In the genomic region with DNA sequence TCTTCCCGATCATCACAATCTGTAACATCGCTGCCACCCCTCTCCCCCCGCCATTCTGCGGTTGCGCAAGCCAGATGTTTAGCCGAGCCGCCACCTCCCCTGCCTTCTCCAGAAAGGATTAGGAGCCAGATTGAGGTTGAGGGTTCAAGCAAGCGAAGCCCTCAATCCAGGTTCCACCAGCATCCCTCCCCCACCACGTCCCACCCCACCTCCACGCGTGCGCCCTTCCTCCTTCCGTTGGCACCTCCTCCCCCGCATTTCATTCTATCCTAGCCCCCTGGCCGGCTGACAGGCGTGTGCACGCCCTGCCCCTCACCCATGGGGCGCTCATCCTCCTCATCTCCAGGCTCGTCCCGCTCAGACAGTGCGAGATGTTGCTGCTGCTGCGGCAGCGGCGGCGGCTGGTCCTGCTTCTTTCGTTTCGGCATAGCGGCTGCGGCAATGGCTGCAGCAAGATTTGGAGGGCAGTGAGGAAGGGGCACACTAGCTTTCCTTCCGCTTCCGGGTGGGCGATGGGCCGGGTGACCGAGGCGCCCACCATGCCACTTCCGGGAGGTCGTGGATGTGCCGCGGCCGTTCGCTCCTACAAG, we compare ENCODE assay signal across 8 mouse cellular contexts. TPM values are rescaled to one million over a fixed set of nuclear protein-coding genes. Genes with fewer than 3 reads are reported as not detected.
DNase-seq lines count a peak whose midpoint lies in the region; ATAC-seq and TF ChIP-seq lines count a peak whose summit lies in the region.

No protein-coding gene starts in this region.

- peak overlapping the region; percentile 97 for H3K27ac ChIP-seq in forebrain, postnatal 0 days (ENCODE audit: low read depth, low read length)
- H3K27ac ChIP-seq in layer of hippocampus, adult 2 months, result peak overlapping the region; percentile 96
- peak overlapping the region; percentile 97 for H3K27ac ChIP-seq in stomach, embryonic 14.5 days (ENCODE audit: low read length)

- peak overlapping the region; percentile 86 for H3K4me2 ChIP-seq in forebrain, postnatal 0 days (ENCODE audit: low read depth)
- peak overlapping the region; percentile 64 for H3K4me2 ChIP-seq in stomach, embryonic 14.5 days (replicated peaks; ENCODE audit: low read depth, low read length)

- TF ChIP-seq CTCF in forebrain, postnatal 0 days (IDR thresholded peaks at IDR 0.05; ENCODE audit: low read depth), result no peak; the same call in 1 of the 2 replicates
- TF ChIP-seq CTCF in layer of hippocampus, adult 2 months (conservative IDR thresholded peaks at IDR 0.05), result no peak

- no peaks in the 10 kb centered on the region for H3K4me1 ChIP-seq in forebrain, postnatal 0 days (ENCODE audit: insufficient read depth)
- peaks cover 11% of the 10 kb centered on the region for H3K4me1 ChIP-seq in stomach, embryonic 14.5 days (ENCODE audit: control insufficient read depth, insufficient read depth, low read length)

- H3K27me3 ChIP-seq in forebrain, postnatal 0 days (ENCODE audit: insufficient read depth, low read length), result no peaks in the 10 kb centered on the region
- no peaks in the 10 kb centered on the region for H3K27me3 ChIP-seq in stomach, embryonic 14.5 days (ENCODE audit: control insufficient read depth, insufficient read depth, low read length)

- H3K36me3 ChIP-seq in forebrain, postnatal 0 days (ENCODE audit: insufficient read depth), result peaks cover 43% of the 10 kb centered on the region
- peaks cover 27% of the 10 kb centered on the region for H3K36me3 ChIP-seq in stomach, embryonic 14.5 days (ENCODE audit: control insufficient read depth, insufficient read depth, low read length)

- peak; percentile 59 for DNase-seq in adrenal gland, postnatal 14 days
- no peak for DNase-seq in adrenal gland, adult 18-20 months (ENCODE audit: low spot score in 2 of 2)
- DNase-seq in ovary, adult 18-20 months (ENCODE audit: low spot score), result peak; percentile 75
- DNase-seq in ovary, postnatal 10 days (ENCODE audit: low spot score), result no peak
- DNase-seq in forebrain, postnatal 0 days, result peak; percentile 94
- peak; percentile 27 to 87 for DNase-seq in layer of hippocampus, adult 2 months (ENCODE audit: low spot score in 2 of 2)
- DNase-seq in lung, postnatal 14 days, result peak; percentile 22

- peak; percentile 89 for ATAC-seq in forebrain, postnatal 0 days
- ATAC-seq in stomach, embryonic 14.5 days (ENCODE audit: insufficient number of reproducible peaks, insufficient read depth, low FRiP score, low read depth), result peak; percentile 64

- 2% methylated on average over 41 of the region's 41 CpGs for WGBS in forebrain, postnatal 0 days
- whole genome bisulfite sequencing in stomach, embryonic 14.5 days, result under 1% methylated on average over 41 of the region's 41 CpGs

- H3K4me3 ChIP-seq in forebrain, postnatal 0 days (ENCODE audit: low read depth, low read length), result peak overlapping the region; percentile 81
- H3K4me3 ChIP-seq in layer of hippocampus, adult 2 months, result peak overlapping the region; percentile 84
- H3K4me3 ChIP-seq in stomach, embryonic 14.5 days (ENCODE audit: low read depth, low read length), result peak overlapping the region; percentile 87

- H3K9me3 ChIP-seq in forebrain, postnatal 0 days (ENCODE audit: low read length), result no peaks in the 10 kb centered on the region
- no peaks in the 10 kb centered on the region for H3K9me3 ChIP-seq in stomach, embryonic 14.5 days (ENCODE audit: control insufficient read depth, low read depth, low read length)

- peak overlapping the region; percentile 83 for H3K9ac ChIP-seq in forebrain, postnatal 0 days
- H3K9ac ChIP-seq in stomach, embryonic 14.5 days (replicated peaks; ENCODE audit: low read depth, low read length), result peak overlapping the region; percentile 74

RNA-seq across cellular contexts. Expression of gene Gnl1, which starts 0.7 kb away (rescaled TPM):
- total RNA-seq in adrenal gland, postnatal 14 days (2021), result 42.7 and 48.7 TPM in 2 replicates
- 10 to 100 TPM; 47.9 to 55.9 TPM for total RNA-seq in adrenal gland, adult 18-20 months (2021)
- 86.2 and 115 TPM in 2 replicates for total RNA-seq in forebrain, postnatal 0 days (2014; rRNA removed)
- polyA plus RNA-seq in forebrain, postnatal 0 days (2015; fragmentation: Nextera tagmentation; extraction: Ambion mirVana), result 63.1 and 83.4 TPM in 2 replicates
- total RNA-seq in layer of hippocampus, adult 2 months (2021), result 100 to 1,000 TPM; 140 to 147 TPM
- 37.6 and 39.4 TPM in 2 replicates for polyA plus RNA-seq in stomach, embryonic 14.5 days (2014; fragmentation: Nextera tagmentation; extraction: Ambion mirVana)

RNA-seq across cellular contexts. Expression of gene Prr3, which starts 1.1 kb away (rescaled TPM):
- total RNA-seq in adrenal gland, postnatal 14 days (2021), result 24.3 and 24.7 TPM in 2 replicates
- 10 to 100 TPM; 17.5 to 22.8 TPM for total RNA-seq in adrenal gland, adult 18-20 months (2021)
- 38.4 and 49.8 TPM in 2 replicates for total RNA-seq in forebrain, postnatal 0 days (2014; rRNA removed)
- 83.1 and 93.9 TPM in 2 replicates for polyA plus RNA-seq in forebrain, postnatal 0 days (2015; fragmentation: Nextera tagmentation; extraction: Ambion mirVana)
- 10 to 100 TPM; 45.8 to 50.7 TPM for total RNA-seq in layer of hippocampus, adult 2 months (2021)
- polyA plus RNA-seq in stomach, embryonic 14.5 days (2014; fragmentation: Nextera tagmentation; extraction: Ambion mirVana), result 26.9 and 30.6 TPM in 2 replicates

RNA-seq across cellular contexts. Expression of gene Abcf1, which starts 9.3 kb away (rescaled TPM):
- 92.5 and 100 TPM in 2 replicates for total RNA-seq in adrenal gland, postnatal 14 days (2021)
- 10 to 100 TPM; 80.0 to 95.8 TPM for total RNA-seq in adrenal gland, adult 18-20 months (2021)
- total RNA-seq in forebrain, postnatal 0 days (2014; rRNA removed), result 55.9 and 60.4 TPM in 2 replicates
- 89.0 and 101 TPM in 2 replicates for polyA plus RNA-seq in forebrain, postnatal 0 days (2015; fragmentation: Nextera tagmentation; extraction: Ambion mirVana)
- total RNA-seq in layer of hippocampus, adult 2 months (2021), result 10 to 100 TPM; 69.9 to 77.3 TPM
- 88.0 and 92.7 TPM in 2 replicates for polyA plus RNA-seq in stomach, embryonic 14.5 days (2014; fragmentation: Nextera tagmentation; extraction: Ambion mirVana)

RNA-seq across cellular contexts. Expression of gene H2-T24, which starts 41.5 kb away (rescaled TPM):
- total RNA-seq in adrenal gland, postnatal 14 days (2021), result 4.6 and 8.2 TPM in 2 replicates
- total RNA-seq in adrenal gland, adult 18-20 months (2021), result 1 to 10 TPM; 7.5 to 8.1 TPM
- 0.33 and 1.0 TPM in 2 replicates for total RNA-seq in forebrain, postnatal 0 days (2014; rRNA removed)
- 1.6 and 4.7 TPM in 2 replicates for polyA plus RNA-seq in forebrain, postnatal 0 days (2015; fragmentation: Nextera tagmentation; extraction: Ambion mirVana)
- total RNA-seq in layer of hippocampus, adult 2 months (2021), result 1 to 10 TPM; 1.7 to 2.4 TPM
- 3.3 and 5.3 TPM in 2 replicates for polyA plus RNA-seq in stomach, embryonic 14.5 days (2014; fragmentation: Nextera tagmentation; extraction: Ambion mirVana)

RNA-seq across cellular contexts. Expression of gene H2-T23, which starts 53.7 kb away (rescaled TPM):
- total RNA-seq in adrenal gland, postnatal 14 days (2021), result 44.2 and 52.7 TPM in 2 replicates
- total RNA-seq in adrenal gland, adult 18-20 months (2021), result 100 to 1,000 TPM in 1 of 2 experiments, 10 to 100 TPM in 1; 68.0 to 139 TPM
- total RNA-seq in forebrain, postnatal 0 days (2014; rRNA removed), result 9.0 and 10.2 TPM in 2 replicates
- 6.4 and 6.9 TPM in 2 replicates for polyA plus RNA-seq in forebrain, postnatal 0 days (2015; fragmentation: Nextera tagmentation; extraction: Ambion mirVana)
- total RNA-seq in layer of hippocampus, adult 2 months (2021), result 1 to 10 TPM; 5.2 to 6.0 TPM
- polyA plus RNA-seq in stomach, embryonic 14.5 days (2014; fragmentation: Nextera tagmentation; extraction: Ambion mirVana), result 8.4 and 10.6 TPM in 2 replicates

Comparison
In these comparisons a context has a peak if more than half of its experiments do, and no peak if none do; other contexts are left out.
1. DNase-seq: peak in adrenal gland, postnatal 14 days (single experiment), ovary, adult 18-20 months (single experiment), forebrain, postnatal 0 days (single experiment), layer of hippocampus, adult 2 months (2 of 2) and lung, postnatal 14 days (single experiment); none in adrenal gland, adult 18-20 months (0 of 2) and ovary, postnatal 10 days (single experiment).
2. Peak in every context shown above with its lines, with median percentiles within 50 percentile points of each other: H3K27ac ChIP-seq and H3K4me3 ChIP-seq.